Mouse (Mus musculus) CD8-positive naive resting alpha-beta T cell, adult 2 months (primary cell): ENCODE results near the gene Crybb2.

Experiments used
- DNase-seq, 2 experiments: peaks; one replicate each; pipeline ENCODE4 v3.0.0; 2022; ENCODE audit warnings: low read depth in 2 of 2, low spot score in 2 of 2

Gene Crybb2

DNA sequence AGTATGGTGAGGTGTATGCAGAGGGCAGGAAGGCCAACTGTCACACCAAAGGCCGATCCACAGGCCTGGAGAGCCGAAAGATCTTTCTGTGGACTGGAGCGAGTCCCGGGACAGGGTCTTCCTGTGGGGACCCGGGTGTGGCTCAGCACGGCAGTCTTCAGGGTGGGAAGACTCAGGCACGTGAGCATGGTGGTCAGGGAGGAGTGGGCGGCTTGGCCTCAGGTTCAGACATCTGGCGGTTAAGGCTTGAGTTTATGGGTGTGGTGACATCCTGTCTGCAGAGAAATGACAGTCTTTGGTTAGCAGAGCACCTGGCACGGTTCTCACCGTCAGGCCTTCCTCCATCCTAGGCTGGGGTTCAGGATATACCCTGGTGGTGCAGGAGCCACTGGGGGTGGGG is 20.8 kb upstream of the Crybb2 start:
- DNase-seq = peak in 1 of 2 experiments; percentile 8

DNA sequence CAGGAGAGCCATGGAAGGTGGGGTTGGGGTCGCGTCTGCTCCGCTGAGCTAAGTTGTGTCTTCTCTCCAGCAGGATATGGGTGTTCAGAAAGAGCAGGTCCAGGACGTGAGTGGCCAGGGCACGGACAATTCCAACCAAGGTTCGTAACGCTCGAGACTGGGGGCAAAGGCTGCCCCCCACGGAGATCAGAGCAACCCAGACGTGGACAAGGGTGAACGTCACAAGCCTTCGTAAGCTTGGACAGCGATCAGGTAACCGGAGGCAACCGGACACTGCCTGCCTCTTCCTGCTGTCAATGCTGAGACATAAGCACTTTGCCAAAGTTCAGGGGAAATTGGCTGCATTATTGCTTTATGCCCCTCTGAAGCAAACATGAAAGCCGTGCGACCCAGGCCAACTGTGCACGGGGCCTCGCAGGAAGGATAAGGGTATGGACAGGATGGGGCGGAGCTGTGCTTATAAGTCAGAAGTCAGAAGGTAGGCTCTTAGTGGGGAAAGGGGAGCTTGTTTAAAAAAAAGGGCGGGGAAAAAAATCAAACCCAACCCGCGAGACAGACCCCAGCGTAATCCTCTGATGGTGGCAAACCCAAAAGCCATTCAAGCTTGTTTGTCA is 20.3 kb upstream of the Crybb2 start:
- no peak for DNase-seq

DNA sequence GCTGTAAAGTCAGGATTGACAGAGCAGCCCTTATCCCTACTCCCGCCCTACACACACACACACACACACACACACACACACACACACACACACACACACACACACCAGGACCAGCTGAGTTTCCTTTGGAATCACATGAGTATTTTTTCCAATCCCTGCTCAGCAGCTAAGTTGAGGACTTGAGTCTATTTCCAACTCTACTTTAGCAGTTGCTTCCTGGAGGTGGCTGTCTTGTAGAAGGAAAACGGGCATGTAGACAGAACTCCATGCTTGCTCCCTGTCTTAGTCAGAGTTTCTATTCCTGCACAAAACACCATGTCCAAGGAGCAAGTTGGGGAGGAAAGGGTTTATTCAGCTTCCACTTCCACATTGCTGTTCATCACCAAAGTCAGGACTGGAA is 17.5 kb upstream of the Crybb2 start:
- DNase-seq = no peak

DNA sequence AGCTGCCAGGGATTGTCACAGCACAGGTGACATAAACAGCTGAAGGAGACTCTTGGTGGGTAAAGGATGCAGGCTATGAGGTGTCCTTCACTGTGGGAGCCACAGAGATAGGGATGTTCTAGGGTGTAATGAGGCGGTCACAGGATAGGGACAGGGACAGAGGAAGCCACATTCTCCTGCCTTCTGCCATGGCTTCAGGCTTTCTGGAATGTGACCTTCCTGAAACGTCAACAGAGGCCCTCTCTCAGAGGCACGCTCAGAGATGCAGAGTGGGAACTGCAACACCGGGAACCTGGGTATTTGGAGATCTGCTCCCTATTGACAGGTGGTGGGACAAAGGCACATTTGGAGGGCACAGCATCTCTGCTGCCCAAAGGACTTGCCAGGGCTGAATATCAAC is 17.1 kb upstream of the Crybb2 start:
- no peak for DNase-seq

DNA sequence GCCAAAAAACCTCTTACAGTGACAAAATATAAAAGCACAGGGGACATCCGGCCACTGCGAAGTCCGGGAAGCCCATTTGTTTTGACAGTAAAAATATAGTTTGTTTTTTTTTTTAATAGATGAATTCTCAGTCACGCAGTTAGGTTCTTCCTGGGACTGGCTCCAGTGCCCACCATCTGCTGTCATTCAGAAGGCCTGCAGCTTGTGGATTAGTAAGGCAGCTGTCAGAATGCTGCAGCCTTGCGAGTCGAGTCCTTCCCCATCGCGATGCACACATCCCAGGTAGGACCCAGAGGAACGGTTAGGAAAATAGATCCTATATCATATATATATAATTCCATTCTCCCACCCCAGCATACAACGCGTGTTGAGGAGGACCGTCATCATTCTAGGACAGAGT is 16.5 kb upstream of the Crybb2 start:
- no peak for DNase-seq

DNA sequence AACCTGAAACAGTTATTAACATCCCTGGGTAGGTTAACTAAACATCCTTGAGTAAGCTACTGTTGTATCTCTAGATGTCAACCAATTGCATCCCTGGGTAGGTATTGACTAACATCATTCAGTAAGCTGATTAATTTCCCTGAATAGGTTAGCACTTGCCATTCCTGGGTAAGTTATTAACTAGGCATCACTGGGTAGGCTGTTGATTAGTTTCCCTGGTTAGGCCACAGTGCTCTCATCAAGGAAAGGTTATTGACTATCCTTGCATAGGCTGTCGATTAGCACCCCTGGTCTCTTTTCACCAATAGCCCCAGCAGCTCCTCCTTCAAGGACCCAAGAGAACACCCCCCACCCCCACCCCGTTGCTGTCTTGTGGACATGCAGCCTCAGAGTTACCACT is 16.0 kb upstream of the Crybb2 start:
- DNase-seq = no peak

DNA sequence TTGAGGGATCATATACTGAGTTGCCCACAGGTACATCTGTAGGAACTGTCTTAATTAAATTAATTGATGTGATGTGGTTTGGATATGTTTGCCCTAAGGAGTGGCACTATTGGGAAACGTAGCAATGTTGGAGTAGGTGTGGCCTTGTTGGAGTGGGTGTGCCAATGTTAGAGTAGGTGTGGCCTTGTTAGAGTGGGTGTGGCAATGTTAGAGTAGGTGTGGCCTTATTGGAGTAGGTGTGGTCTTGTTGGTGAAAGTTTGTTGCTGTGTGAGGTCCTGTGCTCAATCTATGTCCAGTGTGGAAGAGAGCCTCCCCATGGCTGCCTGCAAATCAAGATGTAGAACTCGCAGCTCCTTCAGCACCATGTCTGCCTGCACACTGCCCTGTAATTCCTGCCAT is 14.4 kb upstream of the Crybb2 start:
- no peak for DNase-seq

DNA sequence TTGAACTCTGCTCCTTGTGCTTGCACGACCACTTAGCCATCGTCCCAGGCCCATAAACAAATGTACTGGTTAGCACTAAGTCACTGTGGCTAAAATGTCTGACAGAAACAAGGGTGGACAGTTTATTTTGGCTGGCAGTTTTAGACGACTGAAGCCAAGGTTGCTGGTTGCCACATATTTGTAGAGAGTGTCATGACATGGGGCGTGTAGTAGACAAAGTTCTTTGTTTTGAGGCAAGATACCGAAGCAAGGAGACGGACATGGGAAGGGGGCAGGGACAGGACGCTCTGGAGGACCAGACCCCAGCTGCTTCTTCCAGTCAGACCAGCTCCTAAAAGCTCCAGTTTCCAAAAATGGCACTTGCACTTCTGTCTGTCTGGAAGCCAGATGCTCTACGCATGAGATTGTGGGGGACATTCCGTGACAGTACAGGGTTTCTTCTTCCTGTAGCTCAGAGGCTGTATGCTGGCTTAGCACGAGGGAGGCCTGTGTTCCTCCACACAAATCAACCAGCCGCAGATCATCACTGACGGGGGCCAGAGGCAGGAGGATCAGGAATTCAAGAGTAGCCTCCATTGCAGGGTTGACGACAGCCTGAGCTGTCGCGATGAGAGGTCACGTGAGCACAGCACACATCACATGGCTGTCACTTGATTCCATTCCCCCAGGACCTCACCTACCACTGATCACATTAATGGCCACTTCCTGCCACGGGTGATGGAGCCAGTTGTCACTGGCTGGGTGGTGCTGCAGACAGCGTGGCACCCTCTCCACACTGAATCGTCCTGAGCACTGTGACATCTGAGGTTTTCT is 12.6 kb upstream of the Crybb2 start:
- no peak for DNase-seq

DNA sequence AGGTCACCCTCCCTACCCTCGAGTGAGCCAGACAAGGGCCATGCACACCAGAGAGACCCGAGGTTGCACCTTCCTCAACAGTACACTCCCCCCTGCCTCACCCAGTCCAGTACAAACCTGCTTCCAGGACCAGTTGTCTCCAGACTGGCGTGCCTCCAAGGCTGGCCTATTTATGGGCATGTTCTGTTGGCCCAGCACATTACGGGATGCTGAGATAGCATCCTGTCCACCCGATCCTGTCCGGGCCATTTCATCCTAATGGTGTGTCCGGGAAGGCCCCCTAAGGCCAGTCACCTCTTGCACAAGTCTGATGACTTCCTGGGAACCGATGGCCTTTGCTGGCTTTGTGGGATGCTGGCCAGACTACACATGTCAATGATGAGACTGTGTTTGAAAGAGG is 11.5 kb upstream of the Crybb2 start, which contains the start of gene Crybb3:
TSS of gene Crybb3 (minus strand) at position 146 of the 400 bp plus-strand sequence.
- no peak for DNase-seq

DNA sequence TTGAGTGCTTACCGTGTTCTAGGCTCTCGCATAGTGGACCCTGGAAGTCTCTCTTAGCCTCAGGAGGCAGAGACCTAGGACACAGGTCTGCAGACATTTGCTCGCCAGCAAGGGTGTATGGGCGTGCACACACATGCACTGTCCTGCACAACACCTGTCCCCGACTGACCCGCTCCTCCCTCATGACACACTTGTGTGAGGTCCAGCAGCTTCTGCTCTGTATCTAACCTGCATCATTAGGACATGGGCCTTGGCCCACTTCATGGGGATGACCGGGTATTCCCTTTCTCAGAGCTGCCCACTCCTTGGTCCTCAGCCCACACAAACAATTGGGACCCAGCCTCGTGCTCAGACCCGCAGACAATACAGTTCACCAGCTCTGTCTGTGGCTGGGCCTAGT is 11.1 kb upstream of the Crybb2 start:
- DNase-seq = no peak

DNA sequence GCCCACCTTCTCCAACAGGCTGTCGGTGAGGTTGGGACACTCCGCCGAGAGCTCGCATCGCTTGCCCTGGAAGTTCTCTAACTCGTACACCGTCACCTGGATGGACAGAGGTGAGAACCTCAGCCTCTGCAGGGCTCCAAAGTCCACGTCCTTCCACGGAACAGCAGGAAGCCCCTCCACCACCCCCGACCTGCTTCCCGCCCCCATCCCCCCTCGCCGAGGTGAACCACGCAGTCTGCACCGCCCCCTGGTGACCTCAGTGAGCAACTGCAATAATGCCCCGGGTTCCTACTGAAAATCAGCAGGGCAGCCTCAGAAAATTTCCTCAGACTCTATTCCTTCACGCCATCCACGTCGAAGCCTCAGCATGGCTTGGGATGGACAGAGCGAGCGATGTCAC is 9.9 kb upstream of the Crybb2 start:
- no peak for DNase-seq

DNA sequence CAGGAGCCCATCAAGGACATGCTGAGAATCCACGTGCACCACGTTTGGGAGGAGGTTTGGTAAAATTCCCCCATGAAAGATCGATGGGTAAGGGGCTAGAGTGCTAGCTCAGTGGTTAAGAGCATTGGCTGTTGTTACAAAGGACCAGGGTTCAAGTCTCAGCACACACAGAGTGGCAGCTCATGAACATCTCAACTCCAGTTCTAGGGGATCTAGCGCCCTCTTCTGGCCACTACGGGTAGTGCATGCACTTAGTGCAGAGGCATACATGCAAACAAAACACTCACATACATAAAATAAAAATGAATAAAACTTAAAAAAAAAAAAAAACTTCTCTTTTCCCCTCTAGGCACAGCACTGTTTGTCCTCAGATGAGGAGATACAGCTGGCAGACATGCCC is 8.8 kb upstream of the Crybb2 start:
- no peak for DNase-seq

DNA sequence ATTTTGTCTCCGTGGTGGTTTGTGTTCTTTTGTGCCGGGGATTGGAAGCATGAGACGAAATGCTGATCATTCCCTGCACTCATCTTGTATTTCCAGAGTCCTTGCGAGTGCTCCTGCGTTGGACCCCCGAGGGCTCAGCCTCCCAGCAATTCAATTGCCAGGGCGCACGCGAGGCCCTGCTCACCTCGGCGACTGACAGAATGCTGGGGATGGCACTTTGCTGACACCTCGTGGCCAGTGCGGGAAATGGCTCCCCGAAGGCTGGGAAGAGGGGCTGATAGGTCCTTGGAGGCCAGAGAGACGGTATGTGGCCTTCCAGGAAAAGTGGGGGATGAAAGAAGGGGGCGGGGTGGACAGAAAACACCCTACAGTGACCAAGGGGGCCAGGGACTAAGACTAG is 15.6 kb downstream of the Crybb2 start:
- peak; percentile 58 to 64 for DNase-seq

DNA sequence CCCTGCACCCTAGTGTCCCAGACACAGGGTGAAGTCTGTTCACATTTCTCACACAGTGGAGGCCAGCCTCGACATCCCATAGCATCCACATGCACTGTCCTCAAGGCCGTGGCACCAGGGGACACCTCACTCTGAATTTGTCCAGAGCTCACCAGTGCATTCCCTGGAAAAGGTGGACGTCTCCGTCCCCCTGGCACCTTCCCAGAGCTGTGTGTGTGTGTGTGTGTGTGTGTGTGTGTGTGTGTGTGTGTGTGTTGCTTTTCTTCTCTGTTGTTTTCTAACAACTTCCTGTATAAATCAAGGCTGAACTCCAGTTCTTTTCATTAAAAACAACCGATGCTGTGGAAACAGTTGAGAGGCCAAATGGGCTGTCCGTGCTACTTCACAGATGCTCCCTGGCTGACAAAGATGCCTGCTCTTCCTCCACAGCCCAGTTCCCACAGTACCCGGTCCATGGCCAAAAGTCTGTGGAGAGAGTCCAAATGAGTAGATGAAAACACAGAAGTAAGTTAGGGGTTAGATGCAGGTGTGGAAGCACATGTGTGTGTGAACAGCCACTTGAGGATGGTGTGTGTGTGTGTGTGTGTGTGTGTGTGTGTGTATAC is 19.2 kb downstream of the Crybb2 start:
- no peak for DNase-seq

DNA sequence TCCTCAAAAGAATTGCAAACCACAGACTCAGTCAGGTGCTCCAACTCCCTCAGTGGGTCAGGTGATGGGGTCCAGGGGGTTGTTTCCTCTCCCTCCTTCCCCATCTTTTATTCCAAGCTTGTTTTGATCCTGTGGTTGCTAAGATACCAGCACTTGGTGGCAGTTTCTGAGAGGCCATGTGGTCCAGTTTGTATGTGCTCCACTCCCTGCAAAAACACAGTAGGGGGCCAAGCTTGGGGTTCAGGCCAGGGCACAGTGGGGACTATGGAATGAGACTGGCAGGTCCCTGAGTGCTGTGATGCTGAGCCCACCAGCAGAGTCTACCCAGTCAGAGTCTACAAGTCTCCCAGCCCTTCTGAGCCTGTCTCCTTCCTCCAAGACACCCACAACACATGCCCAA is 20.0 kb downstream of the Crybb2 start:
- DNase-seq = no peak

DNA sequence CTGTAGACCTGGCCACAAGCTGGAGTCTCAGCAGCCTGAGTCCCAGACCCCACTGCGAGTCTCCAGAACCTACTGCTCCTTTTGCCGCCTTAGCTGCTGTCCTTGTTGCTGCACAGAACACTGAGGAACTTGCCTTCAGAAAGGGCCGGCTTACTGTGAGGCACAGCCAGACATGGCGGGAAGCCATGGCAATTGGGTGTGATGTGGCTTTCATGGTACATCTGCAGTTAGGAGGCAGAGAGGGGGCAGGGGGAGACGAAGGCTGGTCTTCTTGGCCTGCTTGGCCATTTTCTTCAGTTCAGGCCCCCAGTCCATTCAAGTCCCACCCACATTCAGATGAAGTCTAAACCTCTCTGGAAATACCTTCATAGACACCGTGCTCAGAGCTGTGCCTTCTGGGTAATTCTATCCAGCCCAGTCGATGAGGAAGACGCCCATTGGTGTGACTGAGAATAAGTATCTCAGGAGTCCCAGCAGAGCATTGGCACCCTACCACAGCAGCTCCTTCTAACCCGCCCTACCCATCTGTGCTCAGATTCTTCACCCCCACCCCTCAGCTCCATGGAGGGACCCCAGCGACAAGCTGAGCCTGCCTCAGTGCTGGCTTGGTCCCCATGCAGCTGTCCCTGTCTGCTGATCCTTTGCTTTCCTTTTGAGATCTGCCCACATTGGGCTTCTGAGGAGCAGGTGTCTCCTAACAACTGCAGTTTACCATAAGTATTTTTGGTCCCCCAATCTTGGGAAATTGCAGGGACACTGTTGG is 24.2 kb downstream of the Crybb2 start:
- DNase-seq = no peak

DNA sequence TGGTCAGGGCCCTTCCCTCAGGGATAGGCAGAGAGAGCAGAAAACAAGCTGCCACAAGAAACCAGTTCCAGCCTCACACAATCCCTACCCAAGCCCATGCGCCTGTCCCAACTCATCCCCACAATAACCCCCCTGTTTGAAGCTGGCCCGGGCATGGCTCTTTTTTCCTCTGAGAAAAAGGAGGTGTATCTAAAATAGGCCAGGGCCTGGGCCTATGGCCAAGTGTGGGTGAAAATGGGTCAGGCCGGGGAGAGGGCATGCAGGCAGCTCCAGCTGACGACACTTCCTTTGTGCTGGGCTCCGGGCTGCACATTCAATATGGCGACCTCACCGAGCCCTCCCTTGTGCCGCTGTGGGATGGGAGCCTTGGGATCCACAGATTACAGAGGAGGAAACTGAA is 26.4 kb downstream of the Crybb2 start:
- DNase-seq = no peak

DNA sequence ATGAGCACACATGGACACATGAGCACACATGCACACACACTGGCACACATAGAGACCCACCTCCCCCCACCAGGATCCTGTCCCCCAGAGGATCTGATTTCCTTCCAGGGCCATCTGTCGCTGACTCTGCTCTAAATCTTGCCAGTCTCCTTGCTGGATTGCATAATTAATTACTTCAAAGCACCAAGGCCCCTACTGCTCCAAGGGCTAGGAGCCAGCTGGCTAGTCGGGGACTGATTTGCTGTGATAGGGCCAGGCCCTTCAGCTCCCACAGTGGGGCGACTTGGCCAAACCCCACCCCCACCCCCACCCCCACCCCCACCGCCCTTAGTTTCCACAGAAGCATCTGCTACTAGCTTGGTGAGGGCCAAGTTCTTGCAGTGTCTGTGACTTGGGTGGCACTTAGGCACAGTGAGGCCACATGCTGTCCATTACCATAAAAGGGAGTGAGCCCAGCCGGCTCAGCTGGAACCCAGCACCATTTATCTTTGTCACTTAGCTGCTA is 28.3 kb downstream of the Crybb2 start:
- DNase-seq = no peak

DNA sequence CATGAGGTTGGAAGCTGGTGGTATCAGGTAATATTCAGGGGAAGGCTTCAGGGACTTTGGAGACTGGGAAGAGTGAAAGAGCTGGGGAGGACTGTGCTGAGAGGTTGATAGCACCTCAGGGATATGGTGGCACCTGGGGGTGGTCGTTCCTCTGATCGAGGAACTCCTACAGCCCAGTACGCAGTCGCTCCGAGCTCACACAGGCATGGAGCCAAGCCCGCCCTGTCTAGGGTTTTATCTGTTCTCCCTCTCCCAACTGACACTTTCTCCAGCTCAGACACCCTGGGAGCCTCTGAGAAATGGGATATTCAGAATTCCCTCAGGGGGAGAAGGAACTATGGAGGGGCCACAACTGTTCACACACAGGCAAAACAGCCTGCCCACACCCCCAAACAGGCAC is 29.1 kb downstream of the Crybb2 start:
- DNase-seq = no peak

DNA sequence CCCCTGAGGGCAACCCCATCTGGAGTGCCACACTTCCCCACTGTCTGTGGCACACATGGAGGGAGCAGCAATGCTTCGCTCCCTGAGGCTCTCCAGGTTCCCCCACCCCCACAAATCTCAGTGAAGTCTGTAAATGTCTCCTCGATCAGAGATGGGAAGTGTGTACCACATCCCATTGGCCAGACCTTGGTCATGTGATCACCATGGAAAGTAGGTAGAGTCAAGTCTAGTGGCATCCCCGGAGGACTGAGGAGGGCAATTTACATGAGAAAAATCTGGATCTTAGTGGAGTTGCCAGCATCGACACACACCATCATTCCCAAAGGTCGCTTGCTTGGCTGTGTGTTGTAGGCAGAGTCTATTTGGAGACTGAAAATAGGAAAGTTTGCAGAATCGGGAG is 31.3 kb downstream of the Crybb2 start:
- DNase-seq = no peak
